Mouse (Mus musculus): Measurements from ENCODE around the gene Tm9sf4. TPM values are rescaled to one million over a fixed set of nuclear protein-coding genes. Genes with fewer than 3 reads are reported as not detected.

The Tm9sf4 gene
- polyA plus RNA-seq, 1 experiment from 2014 or later: 67.9 TPM

GRCm38 (mm10) chr2:153125875-153126274, 35.2 kb upstream of the Tm9sf4 start:
- Histone ChIP-seq H3K9me3 (ENCODE audit: control insufficient read depth, low read length) (no peaks in the 10 kb centered on the region), H3K4me3 (ENCODE audit: control insufficient read depth in 1 of 2, insufficient read depth in 1 of 2, low read depth in 1 of 2, low read length in 2 of 2) (no peak overlapping the region), H3K4me2 (ENCODE audit: low read length) (no peak overlapping the region), H3K27ac (replicated peaks in 1 of 2; ENCODE audit: control insufficient read depth in 1 of 2, insufficient read depth in 1 of 2, low read depth in 2 of 2, low read length in 2 of 2) (no peak overlapping the region), H3K9ac (ENCODE audit: low read length) (no peak overlapping the region), H3K4me1 (ENCODE audit: control insufficient read depth in 2 of 2, insufficient read depth in 2 of 2, low read length in 2 of 2) (no peaks in the 10 kb centered on the region), H3K36me3 (ENCODE audit: control insufficient read depth, insufficient read depth, low read length) (no peaks in the 10 kb centered on the region), H3K27me3 (ENCODE audit: control insufficient read depth, insufficient read depth, low read length) (no peaks in the 10 kb centered on the region; the same call in 1 of the 2 replicates)
- 49% methylated on average over 5 of the region's 5 CpGs for WGBS
- no peak for ATAC-seq (ENCODE audit: insufficient number of reproducible peaks, insufficient read depth, low FRiP score, low read depth)

GRCm38 (mm10) chr2:153131019-153131418, 30.1 kb upstream of the Tm9sf4 start:
- Histone ChIP-seq H3K9ac (ENCODE audit: low read length) (no peak overlapping the region), H3K4me1 (ENCODE audit: control insufficient read depth in 2 of 2, insufficient read depth in 2 of 2, low read length in 2 of 2) (peaks cover 4 to 6% of the 10 kb centered on the region in 2 experiments; a peak in 3 of 4 replicates), H3K4me2 (ENCODE audit: low read length) (no peak overlapping the region), H3K9me3 (ENCODE audit: control insufficient read depth, low read length) (no peaks in the 10 kb centered on the region), H3K36me3 (ENCODE audit: control insufficient read depth, insufficient read depth, low read length) (no peaks in the 10 kb centered on the region), H3K4me3 (ENCODE audit: control insufficient read depth in 1 of 2, insufficient read depth in 1 of 2, low read depth in 1 of 2, low read length in 2 of 2) (no peak overlapping the region), H3K27me3 (ENCODE audit: control insufficient read depth, insufficient read depth, low read length) (no peaks in the 10 kb centered on the region; the same call in 1 of the 2 replicates), H3K27ac (replicated peaks in 1 of 2; ENCODE audit: control insufficient read depth in 1 of 2, insufficient read depth in 1 of 2, low read depth in 2 of 2, low read length in 2 of 2) (no peak overlapping the region)
- no peak for ATAC-seq (ENCODE audit: insufficient number of reproducible peaks, insufficient read depth, low FRiP score, low read depth)
- WGBS: 20% methylated on average over 6 of the region's 6 CpGs

DNA sequence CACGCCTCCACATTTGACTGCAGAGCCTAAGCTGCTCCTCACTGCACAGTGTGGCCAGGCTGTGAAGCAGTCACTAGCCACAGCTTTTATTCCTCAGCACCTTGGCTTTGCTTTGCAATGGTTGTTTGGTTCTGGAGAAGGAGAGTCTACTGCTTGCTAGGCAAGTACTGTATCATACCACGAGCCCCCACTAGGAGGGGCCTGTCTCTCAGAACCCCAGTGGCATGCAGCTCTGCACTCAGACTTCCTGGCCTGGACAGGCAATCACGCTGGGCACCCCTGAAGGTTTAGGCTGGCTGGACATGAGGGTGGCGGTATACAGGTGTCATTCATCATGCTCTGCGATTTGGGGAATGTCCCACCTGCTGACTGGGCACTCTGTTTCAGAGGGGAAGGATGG, 26.9 kb upstream of the Tm9sf4 start:
- no peak for ATAC-seq (ENCODE audit: insufficient number of reproducible peaks, insufficient read depth, low FRiP score, low read depth)
- 30% methylated on average over 5 of the region's 5 CpGs for WGBS

GRCm38 (mm10) chr2:153136211-153136610, 24.9 kb upstream of the Tm9sf4 start:
- Histone ChIP-seq H3K27me3 (ENCODE audit: control insufficient read depth, insufficient read depth, low read length) (no peaks in the 10 kb centered on the region), H3K4me2 (ENCODE audit: low read length) (no peak overlapping the region), H3K9ac (ENCODE audit: low read length) (no peak overlapping the region), H3K36me3 (ENCODE audit: control insufficient read depth, insufficient read depth, low read length) (no peaks in the 10 kb centered on the region), H3K27ac (replicated peaks in 1 of 2; ENCODE audit: control insufficient read depth in 1 of 2, insufficient read depth in 1 of 2, low read depth in 2 of 2, low read length in 2 of 2) (no peak overlapping the region), H3K4me1 (ENCODE audit: control insufficient read depth in 2 of 2, insufficient read depth in 2 of 2, low read length in 2 of 2) (peaks cover 15 to 17% of the 10 kb centered on the region in 2 experiments), H3K9me3 (ENCODE audit: control insufficient read depth, low read length) (no peaks in the 10 kb centered on the region), H3K4me3 (ENCODE audit: control insufficient read depth in 1 of 2, insufficient read depth in 1 of 2, low read depth in 1 of 2, low read length in 2 of 2) (no peak overlapping the region)
- ATAC-seq (ENCODE audit: insufficient number of reproducible peaks, insufficient read depth, low FRiP score, low read depth): no peak
- 47% methylated on average over 4 of the region's 4 CpGs for WGBS

More for the DNA sequence above, 26.9 kb upstream of the Tm9sf4 start:
- Histone ChIP-seq H3K4me2 (ENCODE audit: low read length) (no peak overlapping the region), H3K27me3 (ENCODE audit: control insufficient read depth, insufficient read depth, low read length) (no peaks in the 10 kb centered on the region), H3K9me3 (ENCODE audit: control insufficient read depth, low read length) (no peaks in the 10 kb centered on the region), H3K27ac (replicated peaks in 1 of 2; ENCODE audit: control insufficient read depth in 1 of 2, insufficient read depth in 1 of 2, low read depth in 2 of 2, low read length in 2 of 2) (no peak overlapping the region), H3K9ac (ENCODE audit: low read length) (no peak overlapping the region), H3K36me3 (ENCODE audit: control insufficient read depth, insufficient read depth, low read length) (no peaks in the 10 kb centered on the region), H3K4me1 (ENCODE audit: control insufficient read depth in 2 of 2, insufficient read depth in 2 of 2, low read length in 2 of 2) (peaks cover 4 to 8% of the 10 kb centered on the region in 2 experiments; a peak in 3 of 4 replicates), H3K4me3 (ENCODE audit: control insufficient read depth in 1 of 2, insufficient read depth in 1 of 2, low read depth in 1 of 2, low read length in 2 of 2) (no peak overlapping the region)

DNA sequence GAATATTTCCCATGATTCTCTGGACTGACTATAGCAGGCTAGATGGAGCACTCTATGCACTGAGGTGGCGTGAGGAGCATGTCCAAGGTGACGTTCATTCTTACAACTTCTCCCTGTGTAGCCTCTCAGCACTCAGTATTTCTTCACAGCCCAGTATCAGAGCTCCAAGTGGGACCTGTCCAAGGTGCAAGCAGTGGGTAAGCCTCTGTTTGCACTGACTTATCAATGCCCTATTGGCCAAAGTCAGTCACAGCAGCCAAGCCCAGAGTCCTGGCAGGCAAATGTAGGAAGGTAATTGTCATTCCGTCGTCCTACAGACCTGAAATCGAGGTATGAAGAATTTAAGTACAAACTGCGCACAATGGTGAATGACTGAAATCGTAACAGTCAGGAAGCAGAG, 21.9 kb upstream of the Tm9sf4 start:
- Histone ChIP-seq H3K4me3 (ENCODE audit: control insufficient read depth in 1 of 2, insufficient read depth in 1 of 2, low read depth in 1 of 2, low read length in 2 of 2) (no peak overlapping the region), H3K9ac (ENCODE audit: low read length) (no peak overlapping the region), H3K4me1 (ENCODE audit: control insufficient read depth in 2 of 2, insufficient read depth in 2 of 2, low read length in 2 of 2) (peaks cover 12 to 13% of the 10 kb centered on the region in 2 experiments), H3K27ac (replicated peaks in 1 of 2; ENCODE audit: control insufficient read depth in 1 of 2, insufficient read depth in 1 of 2, low read depth in 2 of 2, low read length in 2 of 2) (peak overlapping the region in 1 of 2 experiments; percentile 85; a peak in 1 of 4 replicates), H3K4me2 (ENCODE audit: low read length) (no peak overlapping the region), H3K36me3 (ENCODE audit: control insufficient read depth, insufficient read depth, low read length) (no peaks in the 10 kb centered on the region), H3K27me3 (ENCODE audit: control insufficient read depth, insufficient read depth, low read length) (no peaks in the 10 kb centered on the region), H3K9me3 (ENCODE audit: control insufficient read depth, low read length) (no peaks in the 10 kb centered on the region)
- WGBS: 78% methylated on average over 7 of the region's 7 CpGs
- no peak for ATAC-seq (ENCODE audit: insufficient number of reproducible peaks, insufficient read depth, low FRiP score, low read depth)

DNA sequence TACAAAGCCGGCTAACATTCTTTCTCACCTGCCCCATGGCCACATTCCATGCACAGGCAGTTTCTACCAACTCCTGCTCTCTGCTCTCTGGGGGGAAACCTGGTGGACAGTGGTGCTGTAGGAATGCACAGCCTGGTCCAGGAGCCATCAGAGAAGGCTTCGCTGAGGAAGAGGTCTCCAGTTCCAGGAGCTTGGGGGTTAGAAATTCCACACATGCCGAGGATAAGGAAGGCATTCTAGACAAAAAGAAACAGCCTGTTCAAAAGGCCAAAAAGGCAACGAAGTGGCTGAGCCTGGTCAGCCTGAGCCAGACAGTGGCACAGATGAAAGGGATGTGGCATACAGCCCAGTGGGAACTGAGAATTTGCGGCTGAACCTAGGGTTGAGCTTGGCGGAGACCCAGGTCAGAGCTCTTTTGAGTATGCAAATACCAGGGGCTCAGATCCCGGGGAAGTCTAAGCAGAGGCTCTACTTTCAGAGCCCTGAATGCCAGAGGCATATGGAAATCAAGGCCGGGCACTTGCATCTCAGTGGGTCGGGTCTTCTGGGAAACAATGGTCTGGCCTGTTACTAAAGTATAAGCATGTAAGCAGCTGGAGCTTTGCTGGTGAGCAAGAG, 21.0 kb upstream of the Tm9sf4 start:
- Histone ChIP-seq H3K27ac (replicated peaks in 1 of 2; ENCODE audit: control insufficient read depth in 1 of 2, insufficient read depth in 1 of 2, low read depth in 2 of 2, low read length in 2 of 2) (peak overlapping the region; percentile 85 to 86), H3K4me2 (ENCODE audit: low read length) (peak overlapping the region; percentile 7; the same call in 1 of the 2 replicates), H3K36me3 (ENCODE audit: control insufficient read depth, insufficient read depth, low read length) (no peaks in the 10 kb centered on the region)

DNA sequence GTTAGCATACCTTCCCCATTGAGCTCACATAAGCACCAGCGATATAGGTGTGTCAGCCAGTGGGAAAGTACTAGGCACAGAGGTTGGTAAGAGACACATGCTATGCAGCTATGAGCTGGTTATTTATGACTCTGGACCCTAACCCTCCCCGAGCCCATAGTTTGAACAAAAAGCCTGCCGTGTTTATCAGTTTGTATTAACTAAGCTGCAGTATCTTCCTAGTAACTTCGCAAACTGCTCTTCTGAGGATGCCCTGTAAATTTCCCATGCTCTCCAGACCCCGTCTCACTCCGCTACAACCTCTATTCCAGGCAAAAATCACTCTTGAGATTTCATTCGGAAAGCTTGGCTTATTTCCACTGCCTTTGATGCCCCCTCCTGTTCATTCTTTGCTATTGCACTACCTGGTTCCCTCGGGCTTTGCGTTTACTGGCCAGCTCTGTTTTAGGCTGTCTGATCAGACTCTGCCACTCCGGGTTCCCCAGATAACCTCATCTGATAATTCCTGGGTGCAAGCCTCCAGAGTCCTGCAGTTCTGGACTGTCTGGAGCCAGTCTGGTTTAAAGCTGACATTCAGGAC, 18.4 kb upstream of the Tm9sf4 start:
- Histone ChIP-seq H3K4me1 (ENCODE audit: control insufficient read depth in 2 of 2, insufficient read depth in 2 of 2, low read length in 2 of 2) (peaks cover 12 to 13% of the 10 kb centered on the region in 2 experiments), H3K9ac (ENCODE audit: low read length) (no peak overlapping the region), H3K36me3 (ENCODE audit: control insufficient read depth, insufficient read depth, low read length) (no peaks in the 10 kb centered on the region), H3K27ac (replicated peaks in 1 of 2; ENCODE audit: control insufficient read depth in 1 of 2, insufficient read depth in 1 of 2, low read depth in 2 of 2, low read length in 2 of 2) (no peak overlapping the region), H3K4me2 (ENCODE audit: low read length) (no peak overlapping the region), H3K9me3 (ENCODE audit: control insufficient read depth, low read length) (no peaks in the 10 kb centered on the region), H3K27me3 (ENCODE audit: control insufficient read depth, insufficient read depth, low read length) (no peaks in the 10 kb centered on the region), H3K4me3 (ENCODE audit: control insufficient read depth in 1 of 2, insufficient read depth in 1 of 2, low read depth in 1 of 2, low read length in 2 of 2) (no peak overlapping the region)
- ATAC-seq (ENCODE audit: insufficient number of reproducible peaks, insufficient read depth, low FRiP score, low read depth): no peak
- 25% methylated on average over 10 of the region's 10 CpGs for WGBS

More for the DNA sequence above, 21.0 kb upstream of the Tm9sf4 start:
- Histone ChIP-seq H3K9ac (ENCODE audit: low read length) (0 out of 2 replicates have a peak overlapping the region, but pooled peaks have one; percentile 23), H3K9me3 (ENCODE audit: control insufficient read depth, low read length) (no peaks in the 10 kb centered on the region), H3K27me3 (ENCODE audit: control insufficient read depth, insufficient read depth, low read length) (no peaks in the 10 kb centered on the region), H3K4me3 (ENCODE audit: control insufficient read depth in 1 of 2, insufficient read depth in 1 of 2, low read depth in 1 of 2, low read length in 2 of 2) (no peak overlapping the region), H3K4me1 (ENCODE audit: control insufficient read depth in 2 of 2, insufficient read depth in 2 of 2, low read length in 2 of 2) (peaks cover 12 to 13% of the 10 kb centered on the region in 2 experiments)
- 7% methylated on average over 9 of the region's 9 CpGs for WGBS
- peak; percentile 68 for ATAC-seq (ENCODE audit: insufficient number of reproducible peaks, insufficient read depth, low FRiP score, low read depth)

Measured in heart, embryonic 14.5 days (tissue).